Mouse (Mus musculus): Measurements from ENCODE around the gene Rnf146. TPM values are rescaled to one million over a fixed set of nuclear protein-coding genes. Genes with fewer than 3 reads are reported as not detected.
"Not testable (repeated sequence)": the region's sequence is repeated elsewhere in the genome, so short reads cannot be mapped to it uniquely, and the experiment has no call there.

Gene Rnf146
- polyA plus RNA-seq (2016; fragmentation: Nextera tagmentation; extraction: Ambion mirVana), result 38.3 and 49.0 TPM in 2 replicates

DNA sequence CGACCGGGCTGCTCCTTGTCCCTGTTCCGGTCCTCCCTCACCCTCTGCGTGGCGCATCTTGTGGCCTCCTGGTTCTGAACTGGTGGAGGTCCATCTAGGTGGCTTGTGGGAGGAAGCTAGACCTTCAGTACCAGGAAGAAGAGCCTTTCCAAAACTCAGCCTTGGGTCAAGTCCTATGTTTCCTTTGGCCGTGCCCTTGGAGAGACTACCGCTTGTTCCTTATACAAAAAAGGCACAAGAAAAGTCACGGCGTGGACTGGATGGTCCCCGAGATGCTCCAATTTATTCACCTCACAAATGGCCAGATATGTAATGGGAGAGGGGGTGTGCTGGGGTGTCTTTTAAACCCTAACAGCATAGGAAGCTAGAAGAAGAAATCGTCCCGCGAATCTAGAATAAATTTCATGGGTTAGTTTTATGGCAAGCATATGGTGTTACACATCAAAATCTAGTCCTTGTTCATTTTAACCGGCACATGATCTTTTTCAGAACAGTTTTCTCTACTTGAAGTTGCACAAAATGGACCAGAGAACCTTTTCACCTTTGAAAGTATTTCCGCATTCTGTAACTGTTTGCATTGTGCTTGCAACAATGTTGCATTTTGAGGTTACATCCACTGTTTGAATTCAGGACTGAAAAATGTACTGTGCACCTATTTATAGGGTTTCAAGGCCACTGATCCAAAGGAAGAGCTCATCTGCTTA is at the start of gene Rnf146:
TSS of gene Rnf146 (minus strand) at position 246 of the 704 bp plus-strand sequence.
- H3K27ac ChIP-seq, result peak within 1 kb of the TSS; percentile 99
- no peaks in the 10 kb centered on the region for H3K27me3 ChIP-seq (ENCODE audit: low read depth, poor library complexity, severe bottlenecking)
- H3K4me1 ChIP-seq, result peaks cover 18% of the 10 kb centered on the region
- DNase-seq (ENCODE audit: low spot score), result no peak
- peak within 1 kb of the TSS; percentile 95 for H3K4me3 ChIP-seq
- 10% methylated on average over 15 of the region's 15 CpGs for WGBS
- peaks cover 3% of the 10 kb centered on the region; the same call in 1 of the 2 replicates for H3K36me3 ChIP-seq
- H3K9me3 ChIP-seq (replicated peaks), result no peaks in the 10 kb centered on the region

DNA sequence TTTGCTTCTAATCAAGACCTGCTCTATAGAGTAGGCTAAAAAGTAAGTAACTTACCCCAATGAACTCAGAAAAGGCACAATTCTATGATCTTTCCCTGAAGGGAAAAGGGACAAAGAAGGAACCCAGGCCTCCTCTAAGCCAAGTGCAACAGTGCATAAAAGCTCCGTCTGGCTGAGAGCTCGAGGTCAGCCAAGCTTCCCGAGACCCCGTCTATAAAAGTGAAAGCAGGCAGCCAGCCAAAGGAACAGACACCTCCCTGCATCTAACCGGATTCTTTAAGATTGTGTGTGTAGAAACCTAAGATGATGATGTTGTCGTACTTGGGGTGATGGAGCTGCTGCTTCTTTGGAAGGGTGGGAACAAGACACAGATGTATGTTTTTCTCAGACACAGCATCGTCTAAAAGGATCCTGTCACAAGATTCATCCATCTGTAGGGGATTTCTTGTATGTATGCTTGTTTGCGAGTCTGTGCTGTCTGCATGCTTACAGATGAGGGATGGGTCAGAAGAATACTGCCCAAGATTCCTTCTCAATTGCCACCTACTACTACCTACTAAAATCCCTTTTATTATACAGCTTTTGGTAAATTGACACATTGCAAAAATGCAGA is 40.5 kb upstream of the Rnf146 start:
- Histone ChIP-seq H3K4me1 (no peaks in the 10 kb centered on the region), H3K36me3 (no peaks in the 10 kb centered on the region), H3K9me3 (replicated peaks) (no peaks in the 10 kb centered on the region), H3K4me3 (no peak overlapping the region), H3K27me3 (ENCODE audit: low read depth, poor library complexity, severe bottlenecking) (no peaks in the 10 kb centered on the region), H3K27ac (no peak overlapping the region)
- 78% methylated on average over 8 of the region's 8 CpGs for WGBS
- no peak for DNase-seq (ENCODE audit: low spot score)

DNA sequence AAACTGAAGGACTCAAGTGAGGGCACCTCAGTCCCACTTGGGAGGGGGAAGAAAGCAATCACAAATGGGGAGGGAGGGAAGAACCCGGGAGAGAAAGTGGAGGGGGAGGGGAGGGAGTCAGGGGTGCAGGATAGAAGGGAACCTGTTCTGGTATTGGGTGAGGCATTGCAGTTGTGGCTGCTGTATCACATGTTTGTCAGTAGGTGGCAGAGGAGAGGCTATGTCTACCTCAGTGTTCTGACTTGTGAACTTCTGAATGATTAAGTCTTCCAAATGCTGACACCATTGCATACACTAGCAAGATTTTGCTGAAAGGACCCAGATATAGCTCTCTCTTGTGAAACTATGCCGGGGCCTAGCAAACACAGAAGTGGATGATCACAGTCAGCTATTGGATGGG is 32.6 kb upstream of the Rnf146 start:
- H3K27ac ChIP-seq; H3K27me3 ChIP-seq (ENCODE audit: low read depth, poor library complexity, severe bottlenecking); H3K9me3 ChIP-seq (replicated peaks); H3K36me3 ChIP-seq; DNase-seq (ENCODE audit: low spot score); H3K4me3 ChIP-seq; H3K4me1 ChIP-seq: not testable (repeated sequence)
- 69% methylated on average over 2 of the region's 2 CpGs for WGBS

DNA sequence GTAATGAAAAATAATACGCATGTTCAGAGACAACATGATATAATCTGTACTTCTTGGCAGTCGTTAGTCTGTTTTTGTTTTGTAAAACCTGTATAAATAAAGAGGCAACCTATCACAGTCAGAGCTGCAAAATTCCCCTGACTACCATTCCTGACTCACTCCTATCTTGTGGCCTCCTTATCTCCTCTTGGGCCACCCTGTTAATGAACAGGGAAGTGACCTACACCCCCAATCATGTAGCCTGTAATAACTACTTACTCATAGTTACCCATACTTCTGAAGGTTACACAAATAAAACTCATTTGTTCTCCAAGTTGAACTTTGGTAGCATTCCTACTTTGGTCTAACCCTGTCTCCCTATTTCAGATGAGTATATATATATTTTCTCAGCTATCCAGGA is 19.3 kb upstream of the Rnf146 start:
- Histone ChIP-seq H3K9me3 (replicated peaks) (no peaks in the 10 kb centered on the region), H3K4me3 (no peak overlapping the region), H3K27me3 (ENCODE audit: low read depth, poor library complexity, severe bottlenecking) (no peaks in the 10 kb centered on the region), H3K36me3 (no peaks in the 10 kb centered on the region), H3K27ac (no peak overlapping the region), H3K4me1 (peaks cover 6% of the 10 kb centered on the region; the same call in 1 of the 2 replicates)
- WGBS, result 83% methylated on average over 2 of the region's 2 CpGs
- DNase-seq (ENCODE audit: low spot score), result no peak

DNA sequence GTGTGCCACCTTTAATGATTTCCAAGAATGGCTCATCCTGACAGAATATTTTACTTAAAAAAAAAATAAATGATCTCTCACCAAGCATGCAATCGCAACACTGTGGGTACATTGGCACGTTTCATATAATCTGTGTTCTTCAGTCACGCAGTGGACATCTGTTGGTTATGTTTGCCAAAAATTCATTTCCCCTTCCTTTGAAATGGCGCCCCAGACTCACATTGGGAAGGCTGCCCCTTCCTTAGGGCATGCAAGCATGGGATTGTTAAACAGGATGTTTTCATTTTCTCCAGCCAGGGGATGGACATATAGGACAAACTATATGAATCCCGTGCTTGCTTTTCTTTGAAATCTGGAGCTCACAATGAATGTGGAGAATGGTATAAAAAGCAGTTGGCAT is 11.8 kb upstream of the Rnf146 start:
- no peak for DNase-seq (ENCODE audit: low spot score)
- WGBS, result 94% methylated on average over 5 of the region's 5 CpGs
- no peak overlapping the region for H3K27ac ChIP-seq

DNA sequence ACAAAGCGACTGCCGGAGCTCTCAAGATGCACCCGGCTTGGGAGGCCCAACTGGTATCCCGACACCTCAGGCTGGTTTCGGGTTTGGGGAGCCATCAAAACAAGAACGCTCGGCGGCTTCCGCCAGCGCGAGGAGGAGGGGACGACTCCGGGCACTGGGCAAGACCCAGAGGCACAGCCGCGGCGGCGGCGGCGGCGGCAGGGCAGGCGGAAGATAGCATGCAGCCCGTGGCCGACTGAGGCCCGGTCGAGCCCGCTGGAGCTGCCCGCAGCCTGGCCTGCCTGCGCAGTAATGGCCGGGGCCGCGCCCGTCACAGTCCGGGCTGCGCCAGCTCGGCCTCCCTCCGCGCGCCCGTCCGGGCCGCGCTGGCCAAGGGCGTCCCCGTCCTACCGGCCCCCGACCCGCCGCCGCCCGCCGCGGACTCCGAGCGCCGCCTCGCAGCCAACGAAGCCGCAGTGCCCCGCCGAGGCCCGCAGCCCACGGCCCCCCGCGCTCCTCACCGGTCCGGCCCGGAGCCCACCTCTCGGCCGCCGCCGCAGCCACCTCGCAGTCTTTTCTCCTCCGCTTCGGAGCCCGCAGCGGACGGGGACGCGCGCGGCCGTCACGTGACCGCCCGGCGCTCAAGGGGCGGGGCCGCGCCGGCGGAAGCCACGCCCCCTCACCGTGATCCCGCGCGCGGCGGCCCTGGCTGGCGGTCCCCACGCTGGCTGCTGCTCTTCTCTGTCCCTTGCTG is 612 bp downstream of the Rnf146 start:
- Histone ChIP-seq H3K27me3 (ENCODE audit: low read depth, poor library complexity, severe bottlenecking) (no peaks in the 10 kb centered on the region), H3K27ac (peak overlapping the region; percentile 99), H3K36me3 (peaks cover 3% of the 10 kb centered on the region; the same call in 1 of the 2 replicates), H3K9me3 (replicated peaks) (no peaks in the 10 kb centered on the region), H3K4me1 (peaks cover 18% of the 10 kb centered on the region), H3K4me3 (peak overlapping the region; percentile 95)
- under 1% methylated on average over 89 of the region's 100 CpGs for WGBS
- peak; percentile 90 for DNase-seq (ENCODE audit: low spot score)

More for the DNA sequence above, 11.8 kb upstream of the Rnf146 start:
- Histone ChIP-seq H3K36me3 (no peaks in the 10 kb centered on the region), H3K4me3 (no peak overlapping the region), H3K9me3 (replicated peaks) (no peaks in the 10 kb centered on the region), H3K27me3 (ENCODE audit: low read depth, poor library complexity, severe bottlenecking) (no peaks in the 10 kb centered on the region), H3K4me1 (peaks cover 6% of the 10 kb centered on the region; the same call in 1 of the 2 replicates)

DNA sequence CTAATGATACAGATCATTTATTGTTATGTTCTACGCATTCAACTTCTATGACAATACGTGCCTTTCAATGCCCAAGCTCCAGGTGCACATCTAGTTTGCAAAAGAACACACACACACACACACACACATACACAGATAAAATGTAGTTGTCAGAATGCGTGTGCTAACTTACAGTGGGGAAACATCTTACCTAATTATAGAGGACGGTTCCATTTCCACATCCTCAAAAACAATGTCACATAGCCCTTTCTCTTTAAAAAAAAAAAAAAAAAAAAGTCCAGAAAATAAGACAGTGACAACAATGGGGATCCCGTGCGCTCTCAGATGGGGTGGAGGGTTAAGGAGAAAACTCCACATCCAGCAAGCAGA is 1.2 kb downstream of the Rnf146 start:
- WGBS, result 10% methylated on average over 6 of the region's 6 CpGs
- Histone ChIP-seq H3K36me3 (peaks cover 3% of the 10 kb centered on the region; the same call in 1 of the 2 replicates), H3K4me3 (peak overlapping the region; percentile 95)

DNA sequence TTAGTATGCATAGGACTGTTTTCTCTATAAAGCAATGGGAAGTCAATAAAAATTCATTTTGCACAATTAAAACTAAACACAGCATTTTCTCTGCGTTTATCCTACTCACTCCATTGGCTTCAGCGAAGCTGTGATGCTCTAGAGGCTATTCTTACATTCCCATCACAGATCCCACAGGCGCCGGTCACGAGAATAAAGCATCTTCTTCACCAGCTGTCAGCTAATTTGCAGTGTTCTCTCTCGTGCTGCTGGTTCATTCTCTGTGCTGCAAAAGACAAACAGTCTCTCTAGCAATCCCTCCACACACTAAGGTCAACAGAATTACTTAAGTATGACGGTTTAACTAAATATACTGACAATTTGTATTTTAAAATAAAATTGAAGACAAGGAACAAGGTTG is 8.1 kb downstream of the Rnf146 start:
- H3K4me1 ChIP-seq, result no peaks in the 10 kb centered on the region
- 94% methylated on average over 7 of the region's 7 CpGs for WGBS
- H3K36me3 ChIP-seq, result peaks cover 48% of the 10 kb centered on the region
- H3K27ac ChIP-seq, result no peak overlapping the region
- H3K27me3 ChIP-seq (ENCODE audit: low read depth, poor library complexity, severe bottlenecking), result no peaks in the 10 kb centered on the region
- no peak for DNase-seq (ENCODE audit: low spot score)
- H3K9me3 ChIP-seq (replicated peaks), result no peaks in the 10 kb centered on the region
- no peak overlapping the region for H3K4me3 ChIP-seq

More for the DNA sequence above, 1.2 kb downstream of the Rnf146 start:
- Histone ChIP-seq H3K27me3 (ENCODE audit: low read depth, poor library complexity, severe bottlenecking) (no peaks in the 10 kb centered on the region), H3K27ac (peak overlapping the region; percentile 99), H3K9me3 (replicated peaks) (no peaks in the 10 kb centered on the region), H3K4me1 (peaks cover 18% of the 10 kb centered on the region)
- DNase-seq (ENCODE audit: low spot score), result no peak

DNA sequence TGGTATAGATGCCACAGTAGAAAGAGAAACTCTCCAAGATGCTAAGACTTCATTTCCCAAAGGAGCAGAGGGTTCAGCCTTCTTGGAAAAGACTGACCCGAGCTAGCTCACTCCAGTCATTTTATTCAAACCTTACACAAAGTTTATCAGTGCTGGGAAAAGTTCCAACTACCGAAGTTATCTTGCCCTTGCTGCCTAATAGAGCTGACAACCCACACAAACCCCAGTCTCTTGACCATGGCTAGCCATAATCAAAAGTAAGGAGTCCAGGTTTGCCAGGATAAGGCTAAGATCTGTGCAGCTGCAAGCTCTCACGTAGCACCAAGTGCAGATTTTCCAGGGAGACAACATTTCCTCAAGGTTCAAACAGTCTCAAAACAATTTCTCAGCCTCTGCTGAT is 9.7 kb downstream of the Rnf146 start:
- no peaks in the 10 kb centered on the region for H3K9me3 ChIP-seq (replicated peaks)
- DNase-seq (ENCODE audit: low spot score), result no peak
- no peaks in the 10 kb centered on the region for H3K4me1 ChIP-seq
- WGBS, result 90% methylated on average over 3 of the region's 3 CpGs
- H3K36me3 ChIP-seq, result peaks cover 53% of the 10 kb centered on the region
- no peak overlapping the region for H3K27ac ChIP-seq
- no peaks in the 10 kb centered on the region for H3K27me3 ChIP-seq (ENCODE audit: low read depth, poor library complexity, severe bottlenecking)
- no peak overlapping the region for H3K4me3 ChIP-seq

DNA sequence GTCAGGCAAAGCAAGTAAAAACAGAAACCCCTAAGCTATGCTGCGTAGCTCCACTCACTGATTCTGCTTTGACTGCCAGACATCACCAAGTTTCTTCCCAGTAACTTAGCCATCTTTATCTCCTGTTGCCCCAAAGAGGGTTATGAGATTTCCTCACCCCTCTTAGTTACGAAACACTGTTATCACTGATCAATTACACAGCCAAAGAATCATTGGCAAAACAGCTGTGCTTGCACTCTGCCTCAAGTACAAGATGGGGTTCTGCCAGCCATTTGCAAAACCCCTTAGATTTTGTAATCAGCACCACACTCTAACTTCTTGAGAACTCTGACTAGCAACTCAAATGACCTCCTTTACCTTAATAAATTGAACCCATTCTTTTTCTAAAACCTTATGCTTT is 10.8 kb downstream of the Rnf146 start:
- H3K27me3 ChIP-seq (ENCODE audit: low read depth, poor library complexity, severe bottlenecking), result no peaks in the 10 kb centered on the region
- DNase-seq (ENCODE audit: low spot score), result no peak
- H3K4me3 ChIP-seq, result no peak overlapping the region
- H3K36me3 ChIP-seq, result peaks cover 65% of the 10 kb centered on the region
- no peaks in the 10 kb centered on the region for H3K9me3 ChIP-seq (replicated peaks)
- 94% methylated on average over 2 of the region's 2 CpGs for WGBS
- H3K4me1 ChIP-seq, result no peaks in the 10 kb centered on the region
- no peak overlapping the region for H3K27ac ChIP-seq

DNA sequence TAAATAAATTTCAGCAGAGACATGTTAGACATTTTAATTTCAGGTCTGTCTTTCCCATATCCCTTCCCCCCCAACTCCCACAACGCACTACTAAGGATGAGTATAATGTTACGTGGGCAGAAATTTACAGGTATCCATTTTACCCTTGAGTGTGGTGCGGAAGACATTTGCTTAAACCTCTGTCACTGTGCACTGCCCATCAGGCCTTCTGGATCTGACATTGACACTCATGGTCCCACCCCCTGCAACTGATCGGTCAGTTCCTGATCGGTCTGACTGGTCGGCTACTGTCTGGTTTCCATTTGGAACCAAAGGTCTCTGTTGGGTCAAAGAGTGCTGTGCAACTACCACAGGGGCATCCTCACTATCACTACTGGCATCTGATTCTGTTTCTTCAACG is 15.6 kb downstream of the Rnf146 start:
- DNase-seq (ENCODE audit: low spot score), result no peak
- no peaks in the 10 kb centered on the region for H3K4me1 ChIP-seq
- no peaks in the 10 kb centered on the region for H3K27me3 ChIP-seq (ENCODE audit: low read depth, poor library complexity, severe bottlenecking)
- no peak overlapping the region for H3K4me3 ChIP-seq
- no peak overlapping the region for H3K27ac ChIP-seq
- no peaks in the 10 kb centered on the region for H3K9me3 ChIP-seq (replicated peaks)
- 94% methylated on average over 7 of the region's 7 CpGs for WGBS
- H3K36me3 ChIP-seq, result peaks cover 73% of the 10 kb centered on the region

DNA sequence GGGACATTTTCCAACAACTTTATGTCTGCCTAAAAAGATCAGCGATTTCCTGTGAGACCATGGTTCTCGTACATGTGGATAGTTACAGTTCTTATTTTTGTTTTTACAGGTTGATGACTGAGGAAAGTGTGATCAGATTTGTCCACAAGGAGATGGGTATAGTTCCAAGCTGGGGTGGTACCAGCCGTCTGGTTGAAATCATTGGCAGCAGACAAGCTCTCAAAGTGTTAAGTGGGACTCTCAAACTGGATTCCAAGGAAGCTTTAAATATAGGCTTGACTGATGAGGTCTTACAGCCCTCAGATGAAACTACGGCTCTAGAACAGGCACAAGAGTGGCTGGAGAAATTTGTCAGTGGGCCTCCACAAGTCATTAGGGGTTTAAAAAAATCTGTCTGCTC is 18.0 kb downstream of the Rnf146 start:
- WGBS, result 90% methylated on average over 4 of the region's 4 CpGs
- Histone ChIP-seq H3K27me3 (ENCODE audit: low read depth, poor library complexity, severe bottlenecking) (no peaks in the 10 kb centered on the region), H3K4me1 (no peaks in the 10 kb centered on the region), H3K4me3 (no peak overlapping the region), H3K27ac (no peak overlapping the region), H3K36me3 (peaks cover 59% of the 10 kb centered on the region), H3K9me3 (replicated peaks) (no peaks in the 10 kb centered on the region)
- DNase-seq (ENCODE audit: low spot score), result no peak

Measured in limb, embryonic 10.5 days (tissue).